Mouse (Mus musculus) limb, embryonic 13.5 days (tissue): ENCODE data around the gene Hfe. TPM values are rescaled to one million over a fixed set of nuclear protein-coding genes. Genes with fewer than 3 reads are reported as not detected.

ENCODE experiments used
- ATAC-seq: fragments of 200-750 bp; cut with Nextera tagmentation; 2 replicates; pipeline ENCODE4 v1.8.0; 2017; ENCODE audit warnings: low read depth, moderate number of reproducible peaks, moderate TSS enrichment; ENCODE audit not compliant: low FRiP score
- H3K27ac ChIP-seq: fragments of 300-500 bp; sonication (generic); 2 replicates; pipeline ENCODE4 v1.5.1; 2015; ENCODE audit warnings: inconsistent platforms, mild to moderate bottlenecking, moderate library complexity
- H3K27me3 ChIP-seq: fragments of 300-500 bp; sonication (generic); 2 replicates; pipeline ENCODE4 v1.6.1; 2015; ENCODE audit warnings: mild to moderate bottlenecking, inconsistent platforms
- H3K36me3 ChIP-seq: fragments of 300-500 bp; sonication (generic); 2 replicates; pipeline ENCODE4 v1.6.1; 2015; ENCODE audit warnings: inconsistent platforms, mild to moderate bottlenecking, moderate library complexity
- H3K4me1 ChIP-seq: fragments of 300-500 bp; sonication (generic); 2 replicates; pipeline ENCODE4 v1.6.1; 2015; ENCODE audit warnings: inconsistent platforms
- H3K4me2 ChIP-seq: fragments of 300-500 bp; sonication (generic); replicated peaks from 2 replicates; pipeline ENCODE4 v1.6.1; 2015; ENCODE audit warnings: inconsistent platforms, mild to moderate bottlenecking, moderate library complexity
- H3K4me3 ChIP-seq: fragments of 300-500 bp; sonication (generic); 2 replicates; pipeline ENCODE4 v1.5.1; 2015; ENCODE audit warnings: moderate library complexity, mild to moderate bottlenecking, inconsistent platforms
- H3K9ac ChIP-seq: fragments of 300-500 bp; sonication (generic); 2 replicates; pipeline ENCODE4 v1.6.1; 2015; ENCODE audit warnings: mild to moderate bottlenecking, inconsistent platforms
- H3K9me3 ChIP-seq: fragments of 300-500 bp; sonication (generic); 2 replicates; pipeline ENCODE4 v1.6.1; 2016; ENCODE audit warnings: inconsistent platforms
- whole genome bisulfite sequencing: fragments of 180-500 bp; shearing (Covaris S2); methylation state at CpG from one replicate; pipeline ENCODE4 v1.1.7; 2015; 5-methylcytosine and 5-hydroxymethylcytosine counted together
- polyA plus RNA-seq: library from polyadenylated mRNA; unstranded; fragments of >200 nt; fragmentation: Nextera tagmentation; extraction: Ambion mirVana; gene quantifications from 2 replicates; pipeline ENCODE4 v1.2.1, GENCODE M21; 2015

The Hfe gene
- polyA plus RNA-seq, 1 experiment from 2014 or later = 5.2 TPM

DNA sequence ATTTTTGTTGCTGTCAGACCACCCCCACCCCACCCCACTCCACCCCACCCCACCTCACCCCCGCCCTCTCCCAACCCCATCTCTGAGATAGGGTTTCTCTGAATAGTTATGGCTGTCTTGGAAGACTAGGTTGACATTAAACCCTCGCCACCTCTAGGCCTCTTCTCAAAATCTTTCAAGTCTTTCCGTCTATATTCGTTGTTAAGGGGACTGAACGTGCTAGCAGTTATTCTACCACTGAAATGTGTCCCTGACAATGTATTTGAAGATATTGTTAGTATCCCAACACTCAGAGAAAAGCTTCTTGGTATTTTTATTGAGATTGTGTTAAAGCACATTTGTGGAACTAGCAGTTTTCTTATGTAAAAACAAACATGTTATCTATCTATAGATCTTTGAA, 30.3 kb upstream of the Hfe start:
- Histone ChIP-seq H3K4me3 (peak overlapping the region; percentile 64), H3K9me3 (no peaks in the 10 kb centered on the region), H3K4me2 (peak overlapping the region; percentile 95), H3K36me3 (no peaks in the 10 kb centered on the region), H3K27ac (0 out of 2 replicates have a peak overlapping the region, but pooled peaks have one; percentile 58), H3K27me3 (no peaks in the 10 kb centered on the region), H3K4me1 (peaks cover 21% of the 10 kb centered on the region), H3K9ac (peak overlapping the region; percentile 89; the same call in 1 of the 2 replicates)
- 62% methylated on average over 5 of the region's 5 CpGs for WGBS
- ATAC-seq = no peak

DNA sequence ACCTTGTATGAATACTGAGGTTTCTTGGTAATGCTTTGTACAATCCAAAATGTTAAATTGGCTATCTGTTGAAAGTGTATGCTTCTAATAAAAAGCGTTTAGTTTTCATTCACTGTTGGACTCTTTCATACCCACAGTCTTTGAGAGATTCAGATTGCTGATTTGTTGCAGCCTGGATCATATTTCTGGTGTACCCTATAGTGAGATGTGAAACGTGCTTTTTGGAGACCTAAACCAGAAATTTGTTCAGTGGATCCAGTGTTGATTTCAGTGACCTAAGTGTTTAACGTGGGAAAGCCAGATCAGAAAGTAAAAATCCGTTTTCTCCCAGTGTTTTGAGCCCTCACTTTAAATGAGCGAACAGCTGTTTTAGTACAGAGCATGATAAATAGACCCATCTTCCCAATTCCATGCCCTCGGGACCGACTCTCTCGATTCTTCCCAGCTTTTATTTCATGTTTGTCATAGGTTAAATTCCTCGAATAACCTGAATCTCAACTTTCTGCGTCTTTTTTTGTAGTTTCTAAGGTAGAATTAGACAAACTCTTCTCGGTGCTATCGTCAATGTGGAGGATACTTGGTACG, 29.7 kb upstream of the Hfe start:
- H3K9me3 ChIP-seq = no peaks in the 10 kb centered on the region
- H3K27ac ChIP-seq = peak overlapping the region; percentile 98
- ATAC-seq = no peak
- WGBS = 29% methylated on average over 13 of the region's 13 CpGs
- peak overlapping the region; percentile 64 for H3K4me3 ChIP-seq
- no peaks in the 10 kb centered on the region for H3K27me3 ChIP-seq
- peaks cover 21% of the 10 kb centered on the region for H3K4me1 ChIP-seq
- peak overlapping the region; percentile 95 for H3K4me2 ChIP-seq
- no peaks in the 10 kb centered on the region for H3K36me3 ChIP-seq
- peak overlapping the region; percentile 89 for H3K9ac ChIP-seq

DNA sequence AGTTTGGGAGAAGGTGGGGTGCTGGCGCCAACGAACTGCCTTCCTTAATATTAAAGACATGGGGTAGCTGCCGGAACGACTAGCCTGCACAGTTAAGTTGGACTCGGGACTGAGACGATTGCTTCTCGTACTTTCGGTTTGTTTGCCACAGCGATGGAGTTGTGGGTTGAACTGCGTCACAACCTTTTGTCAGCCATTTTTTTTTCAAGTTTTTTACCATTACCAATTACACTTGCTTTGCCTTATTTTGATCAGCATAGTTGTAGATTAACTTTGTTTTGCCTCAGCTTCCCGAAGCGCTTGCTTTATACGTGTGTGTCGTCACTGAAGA, 29.2 kb upstream of the Hfe start:
- Histone ChIP-seq H3K27me3 (no peaks in the 10 kb centered on the region), H3K4me2 (peak overlapping the region; percentile 95), H3K9me3 (no peaks in the 10 kb centered on the region), H3K4me3 (peak overlapping the region; percentile 64), H3K36me3 (no peaks in the 10 kb centered on the region), H3K9ac (peak overlapping the region; percentile 89), H3K27ac (peak overlapping the region; percentile 98), H3K4me1 (peaks cover 21% of the 10 kb centered on the region)
- 2% methylated on average over 14 of the region's 14 CpGs for WGBS
- ATAC-seq = no peak; the same call in 1 of the 2 replicates

DNA sequence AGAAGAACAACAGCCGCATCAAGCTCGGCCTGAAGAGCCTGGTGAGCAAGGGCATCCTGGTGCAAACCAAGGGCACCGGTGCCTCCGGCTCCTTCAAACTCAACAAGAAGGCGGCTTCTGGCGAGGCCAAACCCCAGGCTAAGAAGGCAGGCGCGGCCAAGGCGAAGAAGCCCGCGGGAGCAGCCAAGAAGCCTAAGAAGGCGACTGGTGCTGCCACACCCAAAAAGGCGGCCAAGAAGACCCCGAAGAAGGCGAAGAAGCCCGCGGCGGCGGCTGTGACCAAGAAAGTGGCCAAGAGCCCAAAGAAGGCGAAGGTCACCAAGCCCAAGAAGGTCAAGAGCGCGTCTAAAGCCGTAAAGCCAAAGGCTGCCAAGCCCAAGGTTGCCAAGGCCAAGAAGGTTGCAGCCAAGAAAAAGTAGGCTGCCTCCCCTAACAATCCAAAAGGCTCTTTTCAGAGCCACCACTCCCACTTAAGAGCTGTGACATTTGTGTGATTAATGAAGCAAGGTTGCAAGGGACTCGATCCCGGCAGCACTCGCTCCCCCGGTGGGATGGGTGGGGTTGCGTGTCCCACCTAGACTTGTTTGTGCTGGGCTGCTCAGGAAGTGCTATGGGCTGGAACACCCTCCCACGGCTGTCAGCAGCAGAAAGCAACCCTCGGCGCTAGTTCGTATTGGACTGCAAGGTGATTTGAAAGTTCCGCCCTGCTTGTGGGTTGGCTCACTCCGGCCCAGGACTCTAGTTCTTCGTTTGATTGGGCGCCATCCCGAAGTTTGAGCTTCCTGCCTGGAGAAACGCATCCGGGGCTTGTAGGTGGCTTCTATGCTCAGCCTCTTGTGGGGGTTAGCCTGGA, 28.6 kb upstream of the Hfe start:
- ATAC-seq = peak; percentile 92
- Histone ChIP-seq H3K4me1 (peaks cover 17% of the 10 kb centered on the region), H3K9me3 (no peaks in the 10 kb centered on the region), H3K9ac (peak overlapping the region; percentile 89), H3K27ac (peak overlapping the region; percentile 98), H3K36me3 (no peaks in the 10 kb centered on the region), H3K27me3 (no peaks in the 10 kb centered on the region), H3K4me3 (peak overlapping the region; percentile 64), H3K4me2 (peak overlapping the region; percentile 95)
- WGBS = under 1% methylated on average over 39 of the region's 39 CpGs

DNA sequence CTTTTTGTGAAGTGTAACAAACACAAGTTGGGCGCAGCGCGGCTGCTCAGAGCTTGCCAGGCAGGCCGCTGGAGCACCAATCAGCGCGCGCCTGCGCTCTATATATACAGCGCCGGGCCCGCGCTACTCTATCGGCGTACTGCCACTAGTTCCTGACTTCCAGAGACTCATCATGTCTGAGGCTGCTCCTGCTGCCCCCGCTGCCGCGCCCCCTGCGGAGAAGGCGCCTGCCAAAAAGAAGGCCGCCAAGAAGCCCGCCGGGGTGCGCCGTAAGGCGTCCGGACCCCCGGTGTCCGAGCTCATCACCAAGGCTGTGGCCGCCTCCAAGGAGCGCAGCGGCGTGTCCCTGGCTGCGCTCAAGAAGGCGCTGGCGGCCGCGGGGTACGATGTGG, 28.0 kb upstream of the Hfe start, which contains the start of gene Hist1h1c:
TSS of gene Hist1h1c (plus strand) at position 132 of the 392 bp plus-strand sequence.
- peak within 1 kb of the TSS; percentile 89 for H3K9ac ChIP-seq
- H3K9me3 ChIP-seq = no peaks in the 10 kb centered on the region
- no peaks in the 10 kb centered on the region for H3K36me3 ChIP-seq
- H3K27me3 ChIP-seq = no peaks in the 10 kb centered on the region
- H3K4me2 ChIP-seq = peak within 1 kb of the TSS; percentile 95
- H3K4me1 ChIP-seq = peaks cover 13% of the 10 kb centered on the region
- peak within 1 kb of the TSS; percentile 98 for H3K27ac ChIP-seq
- peak; percentile 93 for ATAC-seq
- peak within 1 kb of the TSS; percentile 64 for H3K4me3 ChIP-seq
- under 1% methylated on average over 34 of the region's 38 CpGs for WGBS

DNA sequence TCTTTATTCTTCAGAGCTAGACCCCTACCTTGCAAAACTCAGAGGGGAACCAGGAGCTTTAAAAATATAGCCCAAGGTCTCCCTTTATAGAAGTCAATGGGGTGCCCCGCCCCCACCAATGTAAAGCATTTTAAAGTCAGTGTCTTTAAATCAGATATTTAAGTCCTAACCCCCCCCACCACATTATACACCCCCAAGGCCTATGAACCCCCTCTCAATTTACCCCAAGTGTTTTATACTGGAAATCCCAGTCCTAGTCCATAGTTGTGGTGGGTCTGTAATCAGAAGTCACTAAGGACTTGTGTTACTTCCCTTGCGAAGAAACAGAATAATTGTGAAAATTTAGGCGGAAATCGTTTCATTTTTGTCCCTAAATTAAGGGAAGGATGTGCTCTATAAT, 27.4 kb upstream of the Hfe start:
- Histone ChIP-seq H3K4me3 (peak overlapping the region; percentile 64), H3K9me3 (no peaks in the 10 kb centered on the region), H3K9ac (peak overlapping the region; percentile 89), H3K4me1 (peaks cover 13% of the 10 kb centered on the region), H3K36me3 (no peaks in the 10 kb centered on the region), H3K27ac (peak overlapping the region; percentile 98), H3K27me3 (no peaks in the 10 kb centered on the region), H3K4me2 (peak overlapping the region; percentile 95)
- no peak for ATAC-seq
- WGBS = 21% methylated on average over 4 of the region's 4 CpGs

DNA sequence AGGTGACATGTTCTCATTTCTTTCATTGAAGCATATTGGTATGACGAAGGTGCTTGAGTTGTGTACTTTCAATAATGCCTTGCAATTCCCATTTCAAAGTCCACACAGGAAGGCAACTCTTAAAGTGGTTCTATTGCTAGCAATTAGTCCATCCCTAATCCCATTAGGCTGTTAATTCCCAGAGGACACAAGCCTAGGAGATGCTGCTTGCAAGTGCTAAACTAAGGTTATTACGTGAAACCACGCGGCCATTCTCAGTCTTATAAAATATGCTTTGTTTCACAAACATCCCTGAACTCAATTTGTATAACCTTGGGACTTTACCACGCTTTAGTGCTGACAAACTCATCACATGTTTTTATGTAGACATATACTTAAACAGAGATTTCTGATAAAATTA, 26.4 kb upstream of the Hfe start:
- WGBS = 79% methylated on average over 5 of the region's 5 CpGs
- Histone ChIP-seq H3K27me3 (no peaks in the 10 kb centered on the region), H3K36me3 (no peaks in the 10 kb centered on the region), H3K9ac (no peak overlapping the region), H3K4me3 (no peak overlapping the region), H3K4me1 (peaks cover 13% of the 10 kb centered on the region), H3K4me2 (no peak overlapping the region), H3K27ac (no peak overlapping the region), H3K9me3 (no peaks in the 10 kb centered on the region)
- ATAC-seq = no peak

DNA sequence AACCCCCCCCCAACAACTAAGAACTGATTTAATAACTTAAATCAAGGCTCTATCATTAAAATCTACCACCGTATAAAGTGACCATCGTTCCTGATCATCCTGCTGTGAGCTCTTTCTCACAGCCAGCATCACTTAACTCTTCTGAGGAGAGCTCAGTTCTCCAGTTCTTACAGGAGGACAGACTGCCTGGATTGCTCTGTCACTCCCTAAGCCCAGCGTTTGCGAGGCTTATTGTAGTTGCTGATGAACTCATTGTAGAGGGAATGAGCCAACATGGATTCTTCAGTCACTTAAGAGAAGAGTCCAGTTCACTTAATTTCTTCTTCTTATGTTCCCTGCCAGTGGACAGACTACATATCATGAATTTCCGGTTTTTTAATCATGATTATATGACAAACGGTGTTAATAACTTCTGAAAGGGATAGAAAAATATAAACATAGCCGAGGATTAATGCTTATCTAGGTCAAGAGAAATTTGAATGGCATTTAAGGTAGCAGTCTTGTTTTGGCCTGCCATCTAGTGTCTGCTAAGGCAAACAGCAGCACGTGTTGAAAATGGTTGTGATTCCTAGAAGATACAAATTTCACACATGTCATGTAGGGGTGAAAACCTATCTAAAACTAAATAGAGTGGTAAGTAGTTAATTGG, 21.6 kb upstream of the Hfe start:
- 23% methylated on average over 8 of the region's 8 CpGs for whole genome bisulfite sequencing
- no peak for ATAC-seq
- H3K4me1 ChIP-seq = no peaks in the 10 kb centered on the region
- H3K27ac ChIP-seq = no peak overlapping the region
- H3K9me3 ChIP-seq = no peaks in the 10 kb centered on the region
- H3K9ac ChIP-seq = no peak overlapping the region
- no peaks in the 10 kb centered on the region for H3K36me3 ChIP-seq
- no peaks in the 10 kb centered on the region for H3K27me3 ChIP-seq
- H3K4me2 ChIP-seq = no peak overlapping the region
- no peak overlapping the region for H3K4me3 ChIP-seq

DNA sequence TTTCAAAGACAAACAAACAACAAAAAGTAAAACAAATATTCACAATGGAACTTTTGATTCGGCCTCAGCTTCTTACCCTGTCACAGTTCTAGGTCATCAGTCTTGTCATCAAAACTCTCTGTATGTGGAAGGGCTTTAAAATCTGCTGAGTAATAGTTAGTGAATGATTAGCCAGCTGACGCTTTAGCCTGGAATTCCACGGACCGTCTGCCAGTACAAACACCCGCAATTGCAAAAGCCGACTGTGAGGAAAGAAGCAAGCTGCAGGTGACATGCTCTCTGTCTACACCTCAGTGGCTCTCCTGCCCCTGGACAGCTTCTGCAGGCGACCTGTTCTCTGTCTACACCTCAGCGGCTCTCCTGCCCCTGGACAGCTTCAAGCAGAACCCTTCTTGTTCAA, 19.8 kb upstream of the Hfe start:
- ATAC-seq = no peak
- WGBS = 47% methylated on average over 8 of the region's 8 CpGs

DNA sequence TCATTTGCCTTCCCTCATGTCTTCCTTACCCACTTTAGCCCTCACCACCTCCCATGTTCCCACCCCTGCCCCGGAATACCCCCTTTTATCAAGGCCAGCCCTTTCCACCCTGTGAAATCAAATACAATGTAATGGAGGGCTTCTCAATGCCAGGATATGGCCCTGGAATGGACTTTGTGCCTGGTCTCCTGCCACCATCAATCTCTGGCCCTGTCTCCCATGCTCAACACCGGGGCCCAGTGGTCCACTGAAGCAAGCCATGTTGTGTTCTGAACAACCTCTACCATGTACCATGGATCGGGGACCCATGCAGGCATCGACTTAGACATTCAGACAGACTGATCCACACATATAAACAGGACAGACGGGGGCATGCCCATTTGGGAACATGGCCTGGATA, 19.1 kb upstream of the Hfe start:
- Histone ChIP-seq H3K27me3 (no peaks in the 10 kb centered on the region), H3K4me2 (no peak overlapping the region), H3K9ac (no peak overlapping the region), H3K9me3 (no peaks in the 10 kb centered on the region), H3K4me1 (no peaks in the 10 kb centered on the region), H3K36me3 (no peaks in the 10 kb centered on the region), H3K27ac (no peak overlapping the region), H3K4me3 (no peak overlapping the region)
- ATAC-seq = no peak
- WGBS = 90% methylated on average over 5 of the region's 5 CpGs

More for the DNA sequence above, 19.8 kb upstream of the Hfe start:
- Histone ChIP-seq H3K36me3 (no peaks in the 10 kb centered on the region), H3K9me3 (no peaks in the 10 kb centered on the region), H3K27me3 (no peaks in the 10 kb centered on the region), H3K27ac (no peak overlapping the region), H3K4me3 (no peak overlapping the region), H3K9ac (no peak overlapping the region), H3K4me2 (no peak overlapping the region), H3K4me1 (no peaks in the 10 kb centered on the region)

DNA sequence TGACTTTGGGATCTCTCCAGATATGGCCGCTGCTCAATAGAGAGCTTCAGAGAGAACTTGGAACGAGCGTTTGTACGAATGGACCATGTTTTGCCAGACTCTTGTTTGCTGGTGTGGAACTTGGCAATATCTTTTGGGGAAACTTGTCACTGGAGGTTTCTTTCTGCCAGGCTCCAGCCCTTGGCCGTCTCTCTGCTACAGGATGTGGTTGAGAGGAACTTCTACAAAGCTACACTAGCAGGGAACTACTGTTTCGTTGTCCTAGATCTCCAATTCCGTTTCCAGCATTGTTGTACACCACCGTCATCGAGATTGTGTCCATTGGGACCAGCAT, 18.5 kb upstream of the Hfe start:
- no peaks in the 10 kb centered on the region for H3K27me3 ChIP-seq
- no peaks in the 10 kb centered on the region for H3K36me3 ChIP-seq
- H3K4me2 ChIP-seq = no peak overlapping the region
- no peaks in the 10 kb centered on the region for H3K9me3 ChIP-seq
- H3K27ac ChIP-seq = no peak overlapping the region
- no peak for ATAC-seq
- no peak overlapping the region for H3K9ac ChIP-seq
- WGBS = 94% methylated on average over 9 of the region's 9 CpGs
- no peak overlapping the region for H3K4me3 ChIP-seq
- H3K4me1 ChIP-seq = no peaks in the 10 kb centered on the region

DNA sequence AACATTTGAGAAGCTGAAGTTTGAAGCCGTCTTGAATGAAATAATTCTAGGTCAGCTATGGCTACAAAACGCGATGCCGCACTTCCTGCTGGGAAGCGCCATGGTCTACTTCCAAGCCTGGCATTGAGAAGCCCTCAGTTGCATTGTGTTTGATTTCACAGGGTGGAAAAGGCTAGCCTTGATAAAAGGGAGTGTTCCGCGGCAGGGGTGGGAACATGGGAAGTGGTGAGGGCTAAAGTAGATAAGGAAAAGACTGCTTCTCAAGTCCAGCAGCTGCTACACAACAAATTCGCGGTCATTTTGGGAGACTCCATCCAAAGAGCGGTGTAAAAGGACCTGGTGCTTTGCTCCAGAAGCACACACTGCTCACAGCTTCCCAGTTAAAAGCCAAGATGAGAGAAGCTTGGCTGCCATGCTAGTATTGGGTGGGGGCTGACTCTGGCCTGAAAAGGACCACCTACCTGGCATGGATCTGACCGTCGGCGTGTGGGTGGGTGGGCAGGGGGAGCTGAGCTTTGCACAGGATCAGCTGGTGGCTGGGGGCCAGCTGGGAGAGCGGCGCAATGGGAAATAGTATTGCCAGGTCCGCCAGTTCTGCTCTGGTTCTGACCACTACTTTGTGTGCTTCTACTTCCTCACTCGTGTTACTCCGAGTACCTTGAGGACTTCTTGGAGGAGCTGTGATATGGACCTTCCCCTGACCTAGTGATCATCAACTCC, 18.0 kb upstream of the Hfe start:
- Histone ChIP-seq H3K4me1 (no peaks in the 10 kb centered on the region), H3K27me3 (no peaks in the 10 kb centered on the region), H3K4me3 (no peak overlapping the region), H3K36me3 (no peaks in the 10 kb centered on the region), H3K27ac (no peak overlapping the region), H3K9me3 (no peaks in the 10 kb centered on the region), H3K4me2 (no peak overlapping the region), H3K9ac (no peak overlapping the region)
- WGBS = 88% methylated on average over 18 of the region's 18 CpGs
- no peak for ATAC-seq
